Mouse (Mus musculus): ENCODE measurements around the gene Nuf2.
"Not testable (repeated sequence)": the region's sequence is repeated elsewhere in the genome, so short reads cannot be mapped to it uniquely, and the experiment has no call there.

Gene Nuf2

GRCm38 (mm10) chr1:169530876-169531701 lies at the start of gene Nuf2:
Gene Nuf2, minus strand, starts transcription at chr1:169531464.
- DNase-seq: peak; percentile 99

GRCm38 (mm10) chr1:169579572-169579971 lies 48.3 kb upstream of the Nuf2 start:
- DNase-seq: no peak

GRCm38 (mm10) chr1:169574136-169574535 lies 42.9 kb upstream of the Nuf2 start:
- DNase-seq: no peak

GRCm38 (mm10) chr1:169555621-169556020 lies 24.4 kb upstream of the Nuf2 start:
- DNase-seq: no peak

- DNase-seq: no peak
Observed at GRCm38 (mm10) chr1:169555019-169555418, 23.8 kb upstream of the Nuf2 start.

GRCm38 (mm10) chr1:169553446-169553845 lies 22.2 kb upstream of the Nuf2 start:
- no peak for DNase-seq

- DNase-seq: no peak
Observed at GRCm38 (mm10) chr1:169540415-169540814, 9.2 kb upstream of the Nuf2 start.

GRCm38 (mm10) chr1:169531702-169532535 lies 655 bp upstream of the Nuf2 start:
- DNase-seq: peak; percentile 70

GRCm38 (mm10) chr1:169529996-169530518 lies 1.2 kb downstream of the Nuf2 start:
- DNase-seq: peak; percentile 21

- DNase-seq: no peak
Observed at GRCm38 (mm10) chr1:169526006-169526680, 5.1 kb downstream of the Nuf2 start.

- no peak for DNase-seq
Observed at GRCm38 (mm10) chr1:169519337-169519736, 11.9 kb downstream of the Nuf2 start.

- DNase-seq: not testable (repeated sequence)
Observed at GRCm38 (mm10) chr1:169517899-169518517, 13.3 kb downstream of the Nuf2 start.

GRCm38 (mm10) chr1:169517376-169517892 lies 13.8 kb downstream of the Nuf2 start:
- no peak for DNase-seq

- DNase-seq: no peak
Observed at GRCm38 (mm10) chr1:169506354-169506753, 24.9 kb downstream of the Nuf2 start.

- DNase-seq: no peak
Observed at GRCm38 (mm10) chr1:169502876-169503275, 28.4 kb downstream of the Nuf2 start.

GRCm38 (mm10) chr1:169495621-169496020 lies 35.6 kb downstream of the Nuf2 start:
- peak; percentile 49 for DNase-seq

GRCm38 (mm10) chr1:169491561-169491960 lies 39.7 kb downstream of the Nuf2 start:
- no peak for DNase-seq

- DNase-seq: peak; percentile 34
Observed at GRCm38 (mm10) chr1:169485408-169485885, 45.8 kb downstream of the Nuf2 start.

GRCm38 (mm10) chr1:169484565-169484964 lies 46.7 kb downstream of the Nuf2 start:
- DNase-seq: no peak

GRCm38 (mm10) chr1:169482596-169483335 lies 48.5 kb downstream of the Nuf2 start:
- DNase-seq: no peak

GRCm38 (mm10) chr1:169471185-169471584 lies 60.1 kb downstream of the Nuf2 start:
- no peak for DNase-seq
